Mouse (Mus musculus) testis, adult 2 months (tissue): ENCODE results near the gene Abcb5.

ENCODE experiments used
- CTCF ChIP-seq: fragments of 200-500 bp; IDR thresholded peaks from 2 replicates; pipeline ENCODE4 v1.5.1; 2012; ENCODE audit warnings: low read depth, mild to moderate bottlenecking, inconsistent platforms, low read length, moderate library complexity; ENCODE audit not compliant: control insufficient read depth, insufficient read depth, insufficient replicate concordance
- POLR2A ChIP-seq: fragments of 200-500 bp; IDR thresholded peaks from 2 replicates; pipeline ENCODE4 v1.6.1; 2012; ENCODE audit warnings: low read depth, mild to moderate bottlenecking, inconsistent platforms, low read length, moderate library complexity; ENCODE audit not compliant: control insufficient read depth

- TF ChIP-seq CTCF = no peak
- no peak for TF ChIP-seq POLR2A
Measured at GRCm38 (mm10) chr12:118841381-118841922, 124.8 kb downstream of the Abcb5 start.
